Mouse (Mus musculus): ENCODE measurements around the gene Zfp867.

GRCm38 (mm10) chr11:59460459-59460858 lies 11.8 kb downstream of the Zfp867 start:
- TF ChIP-seq EP300 (IDR thresholded peaks at IDR 0.05) = no peak
- TF ChIP-seq CTCF (IDR thresholded peaks at IDR 0.05) = no peak

Measured in lung, postnatal 0 days (tissue).